Mouse (Mus musculus) midbrain, embryonic 11.5 days (tissue): ENCODE results near the gene Tmem132c. TPM values are rescaled to one million over a fixed set of nuclear protein-coding genes. Genes with fewer than 3 reads are reported as not detected.

Source experiments
- ATAC-seq: fragments of 200-750 bp; cut with Nextera tagmentation; 2 replicates; pipeline ENCODE4 v1.8.0; 2017; ENCODE audit warnings: moderate TSS enrichment, moderate library complexity; ENCODE audit not compliant: low FRiP score
- DNase-seq: peaks from one replicate; pipeline ENCODE4 v3.0.0; 2015; ENCODE audit warnings: low spot score; ENCODE audit errors: missing footprints
- H3K27ac ChIP-seq: fragments of 300-500 bp; sonication (generic); 2 replicates; pipeline ENCODE4 v1.5.1; 2014; ENCODE audit warnings: low read depth, low read length
- H3K27me3 ChIP-seq: fragments of 300-500 bp; sonication (generic); 2 replicates; pipeline ENCODE4 v1.6.1; 2014; ENCODE audit warnings: mild to moderate bottlenecking, low read length, moderate library complexity, mixed read lengths; ENCODE audit not compliant: control insufficient read depth, insufficient read depth
- H3K36me3 ChIP-seq: fragments of 300-500 bp; sonication (generic); 2 replicates; pipeline ENCODE4 v1.6.1; 2014; ENCODE audit warnings: mild to moderate bottlenecking, low read length, moderate library complexity, mixed read lengths; ENCODE audit not compliant: control insufficient read depth, insufficient read depth
- H3K4me1 ChIP-seq: fragments of 300-500 bp; sonication (generic); 2 replicates; pipeline ENCODE4 v1.6.1; 2014; ENCODE audit warnings: low read length; ENCODE audit not compliant: control insufficient read depth, insufficient read depth
- H3K4me2 ChIP-seq: fragments of 300-500 bp; sonication (generic); 2 replicates; pipeline ENCODE4 v1.6.1; 2014; ENCODE audit warnings: mild to moderate bottlenecking, moderate library complexity
- H3K4me3 ChIP-seq: fragments of 300-500 bp; sonication (generic); 2 replicates; pipeline ENCODE4 v1.5.1; 2014; ENCODE audit warnings: low read depth, low read length
- H3K9ac ChIP-seq: fragments of 300-500 bp; sonication (generic); 2 replicates; pipeline ENCODE4 v1.6.1; 2014; ENCODE audit warnings: low read length
- H3K9me3 ChIP-seq: fragments of 300-500 bp; sonication (generic); 2 replicates; pipeline ENCODE4 v1.6.1; 2016; ENCODE audit warnings: low read length; ENCODE audit not compliant: control insufficient read depth
- WGBS: fragments of 180-500 bp; shearing (Covaris S2); extraction: QIAGEN DNeasy Blood & Tissue Kit; methylation state at CpG from one replicate; pipeline ENCODE4 v1.1.7; 2014; 5-methylcytosine and 5-hydroxymethylcytosine counted together
- polyA plus RNA-seq: library from polyadenylated mRNA; unstranded; fragments of >200 nt; fragmentation: Nextera tagmentation; extraction: Ambion mirVana; gene quantifications from 2 replicates; pipeline ENCODE4 v1.2.1, GENCODE M21; 2014

Tmem132c gene
- polyA plus RNA-seq, 1 experiment from 2014 or later, result 16.3 TPM

- ATAC-seq (no peak), DNase-seq (no peak)
- no peak overlapping the region for H3K4me3 ChIP-seq
- H3K27me3 ChIP-seq, result no peaks in the 10 kb centered on the region
- no peak overlapping the region for H3K4me2 ChIP-seq
- no peak overlapping the region for H3K27ac ChIP-seq
- peaks cover 9% of the 10 kb centered on the region for H3K4me1 ChIP-seq
- H3K36me3 ChIP-seq, result no peaks in the 10 kb centered on the region
- WGBS, result 84% methylated on average over 7 of the region's 7 CpGs
- no peak overlapping the region for H3K9ac ChIP-seq
- H3K9me3 ChIP-seq, result no peaks in the 10 kb centered on the region; the same call in none of the 2 replicates
Observed at GRCm38 (mm10) chr5:127291581-127291980, 50.0 kb downstream of the Tmem132c start.

- H3K27ac ChIP-seq, result no peak overlapping the region
- 89% methylated on average over 3 of the region's 3 CpGs for WGBS
- no peak overlapping the region for H3K9ac ChIP-seq
- H3K36me3 ChIP-seq, result no peaks in the 10 kb centered on the region
- no peaks in the 10 kb centered on the region; the same call in none of the 2 replicates for H3K9me3 ChIP-seq
- H3K4me2 ChIP-seq, result no peak overlapping the region
- no peaks in the 10 kb centered on the region for H3K27me3 ChIP-seq
- H3K4me3 ChIP-seq, result no peak overlapping the region
- peaks cover 30% of the 10 kb centered on the region for H3K4me1 ChIP-seq
- no peak for ATAC-seq
- DNase-seq, result no peak
Observed at GRCm38 (mm10) chr5:127293698-127294097, 52.1 kb downstream of the Tmem132c start.

- no peaks in the 10 kb centered on the region; the same call in 1 of the 2 replicates for H3K9me3 ChIP-seq
- no peak overlapping the region for H3K4me3 ChIP-seq
- H3K27ac ChIP-seq, result peak overlapping the region; percentile 23
- DNase-seq (peak; percentile 91), ATAC-seq (peak; percentile 58)
- no peak overlapping the region for H3K4me2 ChIP-seq
- WGBS, result 5% methylated on average over 5 of the region's 5 CpGs
- H3K9ac ChIP-seq, result no peak overlapping the region
- H3K4me1 ChIP-seq, result peaks cover 40% of the 10 kb centered on the region
- no peaks in the 10 kb centered on the region for H3K36me3 ChIP-seq
- H3K27me3 ChIP-seq, result no peaks in the 10 kb centered on the region
Observed at GRCm38 (mm10) chr5:127297461-127297860, 55.9 kb downstream of the Tmem132c start.

- Histone ChIP-seq H3K27ac (peak overlapping the region; percentile 23), H3K27me3 (no peaks in the 10 kb centered on the region), H3K4me1 (peaks cover 40% of the 10 kb centered on the region), H3K9me3 (no peaks in the 10 kb centered on the region; the same call in 1 of the 2 replicates), H3K36me3 (no peaks in the 10 kb centered on the region), H3K9ac (no peak overlapping the region), H3K4me3 (no peak overlapping the region), H3K4me2 (no peak overlapping the region)
- ATAC-seq, result peak; percentile 82
- 13% methylated on average over 2 of the region's 2 CpGs for WGBS
- DNase-seq, result peak; percentile 92
Observed at GRCm38 (mm10) chr5:127298060-127298459, 56.5 kb downstream of the Tmem132c start.

- no peaks in the 10 kb centered on the region for H3K36me3 ChIP-seq
Observed at GRCm38 (mm10) chr5:127299010-127299409, 57.4 kb downstream of the Tmem132c start.

GRCm38 (mm10) chr5:127300597-127301254 lies 59.1 kb downstream of the Tmem132c start:
- no peak for DNase-seq
- no peak overlapping the region for H3K9ac ChIP-seq
- H3K4me2 ChIP-seq, result no peak overlapping the region
- no peak for ATAC-seq
- H3K27ac ChIP-seq, result no peak overlapping the region
- H3K9me3 ChIP-seq, result no peaks in the 10 kb centered on the region
- 37% methylated on average over 8 of the region's 8 CpGs for WGBS
- no peaks in the 10 kb centered on the region for H3K27me3 ChIP-seq
- no peaks in the 10 kb centered on the region for H3K36me3 ChIP-seq
- peaks cover 40% of the 10 kb centered on the region for H3K4me1 ChIP-seq
- H3K4me3 ChIP-seq, result no peak overlapping the region

More at GRCm38 (mm10) chr5:127299010-127299409, 57.4 kb downstream of the Tmem132c start:
- Histone ChIP-seq H3K9ac (no peak overlapping the region), H3K4me2 (no peak overlapping the region), H3K9me3 (no peaks in the 10 kb centered on the region; the same call in 1 of the 2 replicates), H3K27me3 (no peaks in the 10 kb centered on the region), H3K27ac (peak overlapping the region; percentile 58), H3K4me1 (peaks cover 40% of the 10 kb centered on the region), H3K4me3 (no peak overlapping the region)
- no peak for ATAC-seq
- WGBS, result 3% methylated on average over 1 of the region's 1 CpGs
- peak; percentile 90 for DNase-seq

GRCm38 (mm10) chr5:127305312-127305711 lies 63.7 kb downstream of the Tmem132c start:
- no peaks in the 10 kb centered on the region for H3K9me3 ChIP-seq
- no peaks in the 10 kb centered on the region for H3K27me3 ChIP-seq
- peaks cover 6% of the 10 kb centered on the region for H3K4me1 ChIP-seq
- H3K4me2 ChIP-seq, result no peak overlapping the region
- H3K9ac ChIP-seq, result no peak overlapping the region
- WGBS, result 67% methylated on average over 5 of the region's 5 CpGs
- no peak overlapping the region for H3K4me3 ChIP-seq
- H3K36me3 ChIP-seq, result no peaks in the 10 kb centered on the region
- ATAC-seq (no peak), DNase-seq (peak; percentile 78)
- H3K27ac ChIP-seq, result no peak overlapping the region

- no peak overlapping the region for H3K27ac ChIP-seq
- no peak overlapping the region for H3K4me3 ChIP-seq
- no peak for ATAC-seq
- peaks cover 2% of the 10 kb centered on the region; the same call in 1 of the 2 replicates for H3K4me1 ChIP-seq
- no peaks in the 10 kb centered on the region for H3K36me3 ChIP-seq
- no peak for DNase-seq
- no peaks in the 10 kb centered on the region for H3K27me3 ChIP-seq
- 42% methylated on average over 5 of the region's 5 CpGs for WGBS
- no peaks in the 10 kb centered on the region for H3K9me3 ChIP-seq
- H3K4me2 ChIP-seq, result no peak overlapping the region
- H3K9ac ChIP-seq, result no peak overlapping the region
Observed at GRCm38 (mm10) chr5:127305719-127306118, 64.1 kb downstream of the Tmem132c start.

- DNase-seq (no peak), ATAC-seq (no peak)
- WGBS, result 38% methylated on average over 1 of the region's 1 CpGs
- Histone ChIP-seq H3K4me3 (no peak overlapping the region), H3K27me3 (no peaks in the 10 kb centered on the region), H3K4me2 (no peak overlapping the region), H3K27ac (no peak overlapping the region), H3K36me3 (no peaks in the 10 kb centered on the region), H3K9ac (no peak overlapping the region), H3K4me1 (no peaks in the 10 kb centered on the region), H3K9me3 (no peaks in the 10 kb centered on the region)
Observed at GRCm38 (mm10) chr5:127306726-127307125, 65.1 kb downstream of the Tmem132c start.
